Mouse (Mus musculus) hematopoietic multipotent progenitor cell, adult 10-12 weeks (in vitro differentiated cells): ENCODE measurements around the gene Zpbp2. TPM values are rescaled to one million over a fixed set of nuclear protein-coding genes. Genes with fewer than 3 reads are reported as not detected.

ENCODE experiments used
- polyA plus RNA-seq: library from polyadenylated mRNA; stranded (reverse); fragments of >175 nt; gene quantifications from 2 replicates; pipeline ENCODE4 v1.2.3, GENCODE M21; 2012; ENCODE audit warnings: low replicate concordance

Gene Zpbp2
- polyA plus RNA-seq, result 0.86 and 2.4 TPM in 2 replicates

GRCm38 (mm10) chr11:98550975-98551828 lies at the start of gene Zpbp2:
Gene Zpbp2 (plus strand): TSS chr11:98551097.

GRCm38 (mm10) chr11:98545711-98546231 lies 5.1 kb upstream of the Zpbp2 start, which contains the start of gene Ikzf3:
Gene Ikzf3 (minus strand): TSS chr11:98546031.

GRCm38 (mm10) chr11:98586892-98587563 lies 36.1 kb downstream of the Zpbp2 start, which contains the start of gene Ormdl3:
Gene Ormdl3 (minus strand): TSS chr11:98587368.

GRCm38 (mm10) chr11:98597991-98598390 lies 47.1 kb downstream of the Zpbp2 start, which contains the start of gene Lrrc3c:
Gene Lrrc3c (plus strand): TSS chr11:98598291.

Other genes starting within 250 kb of the Zpbp2 start
- gene Neurod2, start 221.4 kb upstream of the Zpbp2 start, polyA plus RNA-seq, result not detected in 2 replicates
- gene Ppp1r1b, start 202.7 kb upstream of the Zpbp2 start, polyA plus RNA-seq, result 0.20 and 0.28 TPM in 2 replicates
- gene Stard3, start 192.7 kb upstream of the Zpbp2 start, polyA plus RNA-seq, result 52.7 and 83.5 TPM in 2 replicates
- gene Tcap, start 167.3 kb upstream of the Zpbp2 start, polyA plus RNA-seq, result 0.20 and 0.59 TPM in 2 replicates
- not detected in 2 replicates for gene Pnmt, start 164.6 kb upstream of the Zpbp2 start, polyA plus RNA-seq
- 15.6 and 23.8 TPM in 2 replicates for gene Pgap3, start 150.6 kb upstream of the Zpbp2 start, polyA plus RNA-seq
- 2.3 and 2.6 TPM in 2 replicates for gene Erbb2, start 138.6 kb upstream of the Zpbp2 start, polyA plus RNA-seq
- gene Mien1, start 112.1 kb upstream of the Zpbp2 start, polyA plus RNA-seq, result 41.8 and 65.2 TPM in 2 replicates
- 2.9 and 3.1 TPM in 2 replicates for gene Grb7, start 104.7 kb upstream of the Zpbp2 start, polyA plus RNA-seq
- gene Ikzf3, start 5.1 kb upstream of the Zpbp2 start, polyA plus RNA-seq, result 71.3 and 78.4 TPM in 2 replicates
- 33.4 and 47.2 TPM in 2 replicates for gene Ormdl3, start 36.3 kb downstream of the Zpbp2 start, polyA plus RNA-seq
- not detected in 2 replicates for gene Lrrc3c, start 47.2 kb downstream of the Zpbp2 start, polyA plus RNA-seq
- gene Gm12355, start 74.6 kb downstream of the Zpbp2 start, polyA plus RNA-seq, result not detected in 2 replicates
- not detected in 2 replicates for gene Gsdma3, start 75.3 kb downstream of the Zpbp2 start, polyA plus RNA-seq
- gene Gsdma2, start 95.7 kb downstream of the Zpbp2 start, polyA plus RNA-seq, result not detected in 2 replicates
- gene Gsdma, start 113.3 kb downstream of the Zpbp2 start, polyA plus RNA-seq, result 0.04 TPM in 1 of 2 replicates, not detected in the other
- gene Psmd3, start 131.5 kb downstream of the Zpbp2 start, polyA plus RNA-seq, result 81.9 and 109 TPM in 2 replicates
- gene Csf3, start 150.2 kb downstream of the Zpbp2 start, polyA plus RNA-seq, result 0.15 TPM in 1 of 2 replicates, not detected in the other
- gene Med24, start 178.3 kb downstream of the Zpbp2 start, polyA plus RNA-seq, result 71.6 and 109 TPM in 2 replicates
- 14.2 and 27.2 TPM in 2 replicates for gene Thra, start 189.5 kb downstream of the Zpbp2 start, polyA plus RNA-seq
- 4.5 and 4.7 TPM in 2 replicates for gene Nr1d1, start 224.2 kb downstream of the Zpbp2 start, polyA plus RNA-seq
- 57.1 and 163 TPM in 2 replicates for gene Msl1, start 244.4 kb downstream of the Zpbp2 start, polyA plus RNA-seq